Mouse (Mus musculus) cerebellum, adult 11-12 months (tissue): Measurements from ENCODE around the gene Doc2g.

Experiments used
- DNase-seq: peaks from one replicate; pipeline ENCODE4 v3.0.0; 2022

The Doc2g gene

DNA sequence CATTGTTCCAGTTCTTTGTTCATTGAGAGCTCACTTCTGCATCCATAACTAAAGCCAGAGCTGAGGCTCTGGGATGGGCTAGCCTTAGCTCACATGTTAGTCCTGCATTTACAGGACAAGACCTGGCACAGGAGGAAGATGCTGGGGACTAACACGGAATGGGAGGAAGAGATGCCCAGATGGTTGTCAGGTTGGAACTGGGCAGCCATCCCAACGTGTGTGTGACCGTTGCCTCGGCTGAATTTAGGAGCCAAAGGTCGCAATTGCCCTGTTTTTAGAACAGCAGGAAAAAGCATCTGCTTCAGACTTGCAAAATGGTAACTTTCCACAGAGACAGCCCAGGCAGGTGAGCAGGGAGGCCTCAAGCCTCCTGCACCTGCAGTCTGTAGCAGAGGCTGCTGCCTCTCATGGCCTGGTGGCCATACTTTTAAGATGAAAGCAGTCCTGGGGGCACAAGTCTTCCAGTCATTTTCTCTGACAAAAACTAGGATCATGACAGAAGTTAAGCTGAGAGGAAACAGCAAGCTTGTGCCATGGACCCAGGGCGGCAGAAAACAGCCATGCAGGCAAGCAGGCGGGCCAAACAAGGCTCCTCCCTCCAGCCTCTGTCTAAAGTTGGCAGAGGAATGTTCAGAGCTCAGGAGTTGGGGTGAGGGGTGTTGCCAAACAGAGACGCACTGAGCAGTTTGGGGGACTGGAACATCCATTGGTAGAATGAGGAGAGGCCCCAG lies 52.3 kb downstream of the Doc2g start:
- peak; percentile 81 for DNase-seq

DNA sequence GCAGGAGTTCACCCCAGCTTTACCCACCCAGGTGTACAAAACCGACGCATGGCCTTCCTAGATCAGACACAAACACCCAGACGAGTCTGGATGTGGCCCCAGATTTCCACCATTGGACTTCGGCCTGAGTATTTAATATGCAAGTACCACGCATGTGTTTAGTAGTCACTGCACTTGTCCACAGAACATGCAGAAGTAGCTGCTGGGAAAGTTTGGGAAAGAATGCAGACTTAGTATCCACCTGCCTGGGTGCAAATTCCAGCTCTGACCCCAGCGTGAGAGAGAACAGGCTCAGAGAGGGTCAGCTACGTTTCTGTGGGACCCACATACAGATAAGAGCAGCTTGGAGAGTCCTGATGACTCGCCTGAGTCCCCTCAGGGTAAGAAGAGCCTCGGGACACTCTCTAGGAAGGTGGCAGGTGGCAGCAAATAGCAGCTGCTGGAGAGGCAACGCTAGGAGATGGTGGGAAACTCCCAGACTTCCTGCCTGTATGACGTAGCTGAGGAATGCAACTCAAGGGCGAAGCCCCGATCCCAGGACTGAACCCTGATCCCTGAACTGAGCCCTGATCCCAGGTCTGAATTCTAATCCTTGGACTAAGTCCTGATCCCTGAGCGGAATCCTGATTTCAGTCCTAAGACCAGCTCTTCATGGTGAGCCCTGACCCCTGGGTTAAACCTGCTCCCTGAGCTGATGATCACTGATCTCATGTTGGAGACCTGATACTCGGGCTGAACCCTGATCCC lies 53.0 kb downstream of the Doc2g start:
- DNase-seq: no peak
